Mouse (Mus musculus): ENCODE data around the gene Dock9.
"Not testable (repeated sequence)": the region's sequence is repeated elsewhere in the genome, so short reads cannot be mapped to it uniquely, and the experiment has no call there.

Gene Dock9

GRCm38 (mm10) chr14:121634093-121634735 is 163.4 kb downstream of the Dock9 start:
- ChIA-PET POLR2A (interaction anchor here in 1 of 4 experiments (0.7 to 1.6 kb wide), 3 partner anchors 9 to 69 kb away, joined by 3 to 6 read pairs (median 4); no protein-coding TSS in a partner anchor), CTCF (interaction anchor here (0.5 to 1.1 kb wide), 5 partner anchors 9 to 793 kb away, joined by 3 to 4 read pairs (median 3); no protein-coding TSS in a partner anchor)

GRCm38 (mm10) chr14:121631934-121632333 is 165.7 kb downstream of the Dock9 start:
- ChIA-PET CTCF (no interaction called here), POLR2A (interaction anchor here in 1 of 4 experiments (1.4 kb wide), 1 partner anchor 66 kb away, joined by 3 read pairs; no protein-coding TSS in a partner anchor)

- ChIA-PET CTCF (no interaction called here), POLR2A (interaction anchor here in 1 of 4 experiments (0.7 kb wide), 1 partner anchor 18 kb away, joined by 3 read pairs; no protein-coding TSS in a partner anchor)
Observed at GRCm38 (mm10) chr14:121626741-121627140, 170.9 kb downstream of the Dock9 start.

GRCm38 (mm10) chr14:121623996-121624542 is 173.6 kb downstream of the Dock9 start:
- POLR2A ChIA-PET, CTCF ChIA-PET: not testable (repeated sequence)

GRCm38 (mm10) chr14:121621806-121622205 is 175.8 kb downstream of the Dock9 start:
- CTCF ChIA-PET, result no interaction called here
- POLR2A ChIA-PET, result no interaction called here

- ChIA-PET POLR2A (no interaction called here), CTCF (interaction anchor here in 3 of 4 experiments (0.6 to 1.4 kb wide), 6 partner anchors 22 to 184 kb away, joined by 3 to 5 read pairs (median 4); no protein-coding TSS in a partner anchor)
Observed at GRCm38 (mm10) chr14:121620567-121620966, 177.1 kb downstream of the Dock9 start.

- POLR2A ChIA-PET, result interaction anchor here in 1 of 4 experiments (0.6 kb wide), 1 partner anchor 460 kb away, joined by 6 read pairs; no protein-coding TSS in a partner anchor
- CTCF ChIA-PET, result interaction anchor here in 3 of 4 experiments (0.6 to 1.4 kb wide), 6 partner anchors 21 to 184 kb away, joined by 3 to 5 read pairs (median 4); no protein-coding TSS in a partner anchor
Observed at GRCm38 (mm10) chr14:121620157-121620556, 177.5 kb downstream of the Dock9 start.

- CTCF ChIA-PET, result no interaction called here
Observed at GRCm38 (mm10) chr14:121617645-121618390, 179.8 kb downstream of the Dock9 start.

GRCm38 (mm10) chr14:121615431-121615830 is 182.2 kb downstream of the Dock9 start:
- POLR2A ChIA-PET, result no interaction called here
- CTCF ChIA-PET, result interaction anchor here in 1 of 4 experiments (0.6 kb wide), 1 partner anchor 163 kb away, joined by 4 read pairs; no protein-coding TSS in a partner anchor

More at GRCm38 (mm10) chr14:121617645-121618390, 179.8 kb downstream of the Dock9 start:
- POLR2A ChIA-PET, result interaction anchor here in 1 of 4 experiments (1.4 kb wide), 1 partner anchor 28 kb away, joined by 3 read pairs; no protein-coding TSS in a partner anchor

GRCm38 (mm10) chr14:121614461-121615170 is 183.0 kb downstream of the Dock9 start:
- POLR2A ChIA-PET, result interaction anchor here in 1 of 4 experiments (1.4 kb wide), 1 partner anchor 15 kb away, joined by 3 read pairs; no protein-coding TSS in a partner anchor
- CTCF ChIA-PET, result no interaction called here

GRCm38 (mm10) chr14:121613490-121613889 is 184.1 kb downstream of the Dock9 start:
- ChIA-PET CTCF (interaction anchor here in 1 of 4 experiments (0.8 kb wide), 1 partner anchor 120 kb away, joined by 12 read pairs; no protein-coding TSS in a partner anchor), POLR2A (interaction anchor here in 3 of 4 experiments (0.7 to 1.4 kb wide), 3 partner anchors 16 to 39 kb away, joined by 3 read pairs; no protein-coding TSS in a partner anchor)

- ChIA-PET CTCF (no interaction called here), POLR2A (interaction anchor here (0.7 to 1.4 kb wide), 4 partner anchors 17 to 39 kb away, joined by 3 to 4 read pairs (median 3); no protein-coding TSS in a partner anchor)
Observed at GRCm38 (mm10) chr14:121612926-121613325, 184.7 kb downstream of the Dock9 start.

- POLR2A ChIA-PET, result interaction anchor here in 3 of 4 experiments (0.6 to 0.8 kb wide), 5 partner anchors 14 to 31 kb away, joined by 3 read pairs; no protein-coding TSS in a partner anchor
- CTCF ChIA-PET, result interaction anchor here in 1 of 4 experiments (0.5 to 0.7 kb wide), 2 partner anchors 61 to 961 kb away, joined by 7 to 16 read pairs; no protein-coding TSS in a partner anchor
Observed at GRCm38 (mm10) chr14:121611533-121611932, 186.1 kb downstream of the Dock9 start.

- POLR2A ChIA-PET, result interaction anchor here in 2 of 4 experiments (0.6 to 0.7 kb wide), 2 partner anchors 15 to 18 kb away, joined by 3 read pairs; no protein-coding TSS in a partner anchor
- CTCF ChIA-PET, result interaction anchor here in 1 of 4 experiments (0.7 kb wide), 1 partner anchor 61 kb away, joined by 16 read pairs; no protein-coding TSS in a partner anchor
Observed at GRCm38 (mm10) chr14:121611098-121611497, 186.5 kb downstream of the Dock9 start.

GRCm38 (mm10) chr14:121608522-121608921 is 189.1 kb downstream of the Dock9 start:
- CTCF ChIA-PET, result interaction anchor here (0.7 to 1.6 kb wide), 6 partner anchors 19 to 193 kb away, joined by 3 to 7 read pairs (median 4); no protein-coding TSS in a partner anchor
- POLR2A ChIA-PET, result interaction anchor here in 3 of 4 experiments (0.5 to 1.8 kb wide), 16 partner anchors 14 to 564 kb away, joined by 3 to 9 read pairs (median 3); partner anchors contain the start of genes Dock9 (in 1 of the 3) and Slc15a1 (in 1 of the 3)

- POLR2A ChIA-PET, result interaction anchor here in 1 of 4 experiments (0.6 kb wide), 1 partner anchor 1907 kb away, joined by 4 read pairs; no protein-coding TSS in a partner anchor
Observed at GRCm38 (mm10) chr14:121606433-121606832, 191.2 kb downstream of the Dock9 start.

GRCm38 (mm10) chr14:121605260-121605659 is 192.4 kb downstream of the Dock9 start:
- ChIA-PET POLR2A (no interaction called here), CTCF (no interaction called here)

More at GRCm38 (mm10) chr14:121606433-121606832, 191.2 kb downstream of the Dock9 start:
- CTCF ChIA-PET, result no interaction called here

GRCm38 (mm10) chr14:121604565-121604964 is 193.1 kb downstream of the Dock9 start:
- ChIA-PET POLR2A (interaction anchor here in 1 of 4 experiments (0.6 kb wide), 1 partner anchor 659 kb away, joined by 3 read pairs; no protein-coding TSS in a partner anchor), CTCF (no interaction called here)

All from embryonic stem cell, embryonic (primary cell).